ENCODE assay signal across 10 mouse cellular contexts in genomic region chr2:4579357-4580068, GRCm38 (mm10).
DNase-seq lines count a peak whose midpoint lies in the region; ATAC-seq and TF ChIP-seq lines count a peak whose summit lies in the region.
"Had no signal": no experiment of that assay in that cellular context is flagged by ENCODE, and none has a peak within 500 bp of the region (broad histone marks: within the 10 kb centered on the region; RNA-seq: fewer than 3 reads in every experiment).

No protein-coding gene starts in this region.

- H3K4me2 ChIP-seq in forebrain, embryonic 14.5 days (ENCODE audit: low read length): no peak overlapping the region
- no peak overlapping the region for H3K4me2 ChIP-seq in forebrain, embryonic 11.5 days (ENCODE audit: low read depth, low read length, severe bottlenecking)
- H3K4me2 ChIP-seq in hindbrain, embryonic 14.5 days (replicated peaks): no peak overlapping the region
- no peak overlapping the region for H3K4me2 ChIP-seq in hindbrain, embryonic 11.5 days (replicated peaks; ENCODE audit: low read depth, low read length)
- H3K4me2 ChIP-seq in lung, postnatal 0 days (replicated peaks; ENCODE audit: low read depth, low read length): no peak overlapping the region
- H3K4me2 ChIP-seq in neural tube, embryonic 14.5 days (ENCODE audit: low read depth, low read length): no peak overlapping the region

- no peak for TF ChIP-seq CTCF in lung, postnatal 0 days (IDR thresholded peaks at IDR 0.05)
- no peak for TF ChIP-seq CTCF in lung, adult 2 months (IDR thresholded peaks at IDR 0.05; ENCODE audit: insufficient read depth, low read length)

- no peaks in the 10 kb centered on the region for H3K9me3 ChIP-seq in forebrain, embryonic 14.5 days (replicated peaks; ENCODE audit: control insufficient read depth, low read length)
- H3K9me3 ChIP-seq in forebrain, embryonic 11.5 days (ENCODE audit: control insufficient read depth, low read length): no peaks in the 10 kb centered on the region
- H3K9me3 ChIP-seq in hindbrain, embryonic 14.5 days (ENCODE audit: control insufficient read depth, low read length): no peaks in the 10 kb centered on the region
- no peaks in the 10 kb centered on the region for H3K9me3 ChIP-seq in hindbrain, embryonic 11.5 days (ENCODE audit: control insufficient read depth, low read length)
- no peaks in the 10 kb centered on the region for H3K9me3 ChIP-seq in lung, postnatal 0 days (ENCODE audit: low read length)
- H3K9me3 ChIP-seq in neural tube, embryonic 14.5 days (ENCODE audit: control insufficient read depth, low read length): no peaks in the 10 kb centered on the region

- H3K27me3 ChIP-seq in forebrain, embryonic 14.5 days (replicated peaks; ENCODE audit: control insufficient read depth, insufficient read depth, low read length): no peaks in the 10 kb centered on the region
- H3K27me3 ChIP-seq in forebrain, embryonic 11.5 days (ENCODE audit: control insufficient read depth, insufficient read depth, low read length): no peaks in the 10 kb centered on the region
- no peaks in the 10 kb centered on the region for H3K27me3 ChIP-seq in hindbrain, embryonic 14.5 days (ENCODE audit: control insufficient read depth, insufficient read depth, low read length)
- H3K27me3 ChIP-seq in hindbrain, embryonic 11.5 days (ENCODE audit: control insufficient read depth, insufficient read depth, low read length): no peaks in the 10 kb centered on the region
- H3K27me3 ChIP-seq in lung, postnatal 0 days (replicated peaks; ENCODE audit: insufficient read depth, low read length): no peaks in the 10 kb centered on the region
- H3K27me3 ChIP-seq in neural tube, embryonic 14.5 days (ENCODE audit: control insufficient read depth, insufficient read depth, low read length): no peaks in the 10 kb centered on the region

- no peak overlapping the region for H3K4me3 ChIP-seq in forebrain, embryonic 14.5 days (ENCODE audit: low read depth, low read length)
- no peak overlapping the region for H3K4me3 ChIP-seq in forebrain, embryonic 11.5 days (ENCODE audit: low read depth, low read length)
- no peak overlapping the region for H3K4me3 ChIP-seq in hindbrain, embryonic 14.5 days (replicated peaks; ENCODE audit: low read length)
- no peak overlapping the region for H3K4me3 ChIP-seq in hindbrain, embryonic 11.5 days (ENCODE audit: low read depth, low read length)
- no peak overlapping the region for H3K4me3 ChIP-seq in lung, postnatal 0 days (ENCODE audit: low read depth, low read length)
- H3K4me3 ChIP-seq in lung, adult 2 months (replicated peaks; ENCODE audit: extremely low read depth, low read depth, low read length): no peak overlapping the region
- H3K4me3 ChIP-seq in neural tube, embryonic 14.5 days (ENCODE audit: low read depth, low read length): no peak overlapping the region

- DNase-seq in forebrain, embryonic 14.5 days (ENCODE audit: low spot score): no peak
- no peak for DNase-seq in forebrain, embryonic 11.5 days (ENCODE audit: low spot score)
- DNase-seq in hindbrain, embryonic 14.5 days (ENCODE audit: low spot score): no peak
- DNase-seq in hindbrain, embryonic 11.5 days (ENCODE audit: low spot score): no peak
- DNase-seq in lung, postnatal 0 days (ENCODE audit: low spot score): no peak
- DNase-seq in lung, adult 2 months: no peak
- DNase-seq in layer of hippocampus, adult 11-12 months (ENCODE audit: low spot score): no peak
- DNase-seq: layer of hippocampus, adult 9-11 months had no signal

- no peak for ATAC-seq in forebrain, embryonic 14.5 days
- no peak for ATAC-seq in forebrain, embryonic 11.5 days (replicated peaks; ENCODE audit: low FRiP score)
- ATAC-seq in hindbrain, embryonic 14.5 days (ENCODE audit: low FRiP score): 0 out of 2 replicates have a peak, but pooled peaks have one; percentile 24
- ATAC-seq in hindbrain, embryonic 11.5 days (ENCODE audit: low FRiP score): no peak
- no peak for ATAC-seq in lung, postnatal 0 days
- ATAC-seq in neural tube, embryonic 14.5 days (ENCODE audit: low read depth): peak; percentile 47; the same call in 1 of the 2 replicates

- TF ChIP-seq POLR2A in lung, adult 2 months (IDR thresholded peaks at IDR 0.05; ENCODE audit: borderline replicate concordance, extremely low read depth, low read depth, low read length): no peak

- H3K9ac ChIP-seq in forebrain, embryonic 14.5 days (ENCODE audit: low read length): no peak overlapping the region
- no peak overlapping the region for H3K9ac ChIP-seq in forebrain, embryonic 11.5 days (ENCODE audit: low read length)
- no peak overlapping the region for H3K9ac ChIP-seq in hindbrain, embryonic 14.5 days
- no peak overlapping the region for H3K9ac ChIP-seq in hindbrain, embryonic 11.5 days (ENCODE audit: low read depth, low read length)
- H3K9ac ChIP-seq in lung, postnatal 0 days (replicated peaks; ENCODE audit: low read depth): no peak overlapping the region
- H3K9ac ChIP-seq in neural tube, embryonic 14.5 days (replicated peaks; ENCODE audit: low read depth, low read length): no peak overlapping the region
- H3K9ac ChIP-seq: liver, embryonic 14.5 days had no signal

- H3K4me1 ChIP-seq in forebrain, embryonic 14.5 days (ENCODE audit: control insufficient read depth, insufficient read depth, low read length): no peaks in the 10 kb centered on the region
- no peaks in the 10 kb centered on the region for H3K4me1 ChIP-seq in forebrain, embryonic 11.5 days (replicated peaks; ENCODE audit: control insufficient read depth, insufficient read depth, low read length)
- H3K4me1 ChIP-seq in hindbrain, embryonic 14.5 days (replicated peaks; ENCODE audit: control insufficient read depth, insufficient read depth, low read length): no peaks in the 10 kb centered on the region
- H3K4me1 ChIP-seq in hindbrain, embryonic 11.5 days (replicated peaks; ENCODE audit: control insufficient read depth, insufficient read depth, low read length): 0 out of 2 replicates have a peak, but pooled peaks cover 6% of the 10 kb centered on the region
- peaks cover 14% of the 10 kb centered on the region for H3K4me1 ChIP-seq in lung, postnatal 0 days (ENCODE audit: insufficient read depth, low read depth, low read length)
- peaks cover 33% of the 10 kb centered on the region for H3K4me1 ChIP-seq in lung, adult 2 months (ENCODE audit: control insufficient read depth, insufficient read depth, low read length)
- peaks cover 7% of the 10 kb centered on the region; the same call in 1 of the 2 replicates for H3K4me1 ChIP-seq in neural tube, embryonic 14.5 days (ENCODE audit: control insufficient read depth, insufficient read depth, low read length)

- 84% methylated on average over 8 of the region's 8 CpGs for WGBS in forebrain, embryonic 14.5 days
- WGBS in forebrain, embryonic 11.5 days: 87% methylated on average over 8 of the region's 8 CpGs
- WGBS in hindbrain, embryonic 14.5 days: 72% methylated on average over 8 of the region's 8 CpGs
- WGBS in hindbrain, embryonic 11.5 days: 85% methylated on average over 8 of the region's 8 CpGs
- WGBS in lung, postnatal 0 days: 44% methylated on average over 8 of the region's 8 CpGs
- 40% methylated on average over 8 of the region's 8 CpGs for WGBS in lung, adult 2 months
- 65% methylated on average over 8 of the region's 8 CpGs for WGBS in neural tube, embryonic 14.5 days

- no peak for TF ChIP-seq EP300 in lung, postnatal 0 days (IDR thresholded peaks at IDR 0.05)

- peaks cover 51% of the 10 kb centered on the region for H3K36me3 ChIP-seq in forebrain, embryonic 14.5 days (ENCODE audit: control insufficient read depth, insufficient read depth, low read length)
- H3K36me3 ChIP-seq in forebrain, embryonic 11.5 days (ENCODE audit: control insufficient read depth, insufficient read depth, low read length): peaks cover 7% of the 10 kb centered on the region; the same call in 1 of the 2 replicates
- H3K36me3 ChIP-seq in hindbrain, embryonic 14.5 days (replicated peaks; ENCODE audit: control insufficient read depth, insufficient read depth): peaks cover 52% of the 10 kb centered on the region
- H3K36me3 ChIP-seq in hindbrain, embryonic 11.5 days (ENCODE audit: control insufficient read depth, insufficient read depth, low read length): peaks cover 4% of the 10 kb centered on the region; the same call in 1 of the 2 replicates
- peaks cover 13% of the 10 kb centered on the region; the same call in 1 of the 2 replicates for H3K36me3 ChIP-seq in lung, postnatal 0 days (ENCODE audit: insufficient read depth, low read length)
- H3K36me3 ChIP-seq in neural tube, embryonic 14.5 days (ENCODE audit: control insufficient read depth, insufficient read depth, low read length): no peaks in the 10 kb centered on the region; the same call in none of the 2 replicates

- H3K27ac ChIP-seq in forebrain, embryonic 14.5 days (ENCODE audit: low read depth, low read length): 0 out of 2 replicates have a peak overlapping the region, but pooled peaks have one; percentile 6
- no peak overlapping the region for H3K27ac ChIP-seq in forebrain, embryonic 11.5 days (ENCODE audit: low read depth, low read length)
- no peak overlapping the region for H3K27ac ChIP-seq in hindbrain, embryonic 14.5 days
- no peak overlapping the region for H3K27ac ChIP-seq in hindbrain, embryonic 11.5 days (ENCODE audit: low read depth, low read length)
- H3K27ac ChIP-seq in lung, postnatal 0 days (ENCODE audit: low read length): peak overlapping the region; percentile 69
- H3K27ac ChIP-seq in neural tube, embryonic 14.5 days (ENCODE audit: low read depth, low read length): 0 out of 2 replicates have a peak overlapping the region, but pooled peaks have one; percentile 31
- H3K27ac ChIP-seq: liver, embryonic 14.5 days had no signal

Comparison
In these comparisons a context has a peak if more than half of its experiments do, and no peak if none do; other contexts are left out.
1. ATAC-seq: peak in hindbrain, embryonic 14.5 days (single experiment) and neural tube, embryonic 14.5 days (single experiment); none in forebrain, embryonic 14.5 days (single experiment), forebrain, embryonic 11.5 days (single experiment), hindbrain, embryonic 11.5 days (single experiment) and lung, postnatal 0 days (single experiment).
2. H3K27ac ChIP-seq: peak in forebrain, embryonic 14.5 days (single experiment), lung, postnatal 0 days (single experiment) and neural tube, embryonic 14.5 days (single experiment); none in forebrain, embryonic 11.5 days (single experiment), hindbrain, embryonic 14.5 days (single experiment) and hindbrain, embryonic 11.5 days (single experiment).